17 mouse cellular contexts compared by ENCODE assay signal in the genomic region with DNA sequence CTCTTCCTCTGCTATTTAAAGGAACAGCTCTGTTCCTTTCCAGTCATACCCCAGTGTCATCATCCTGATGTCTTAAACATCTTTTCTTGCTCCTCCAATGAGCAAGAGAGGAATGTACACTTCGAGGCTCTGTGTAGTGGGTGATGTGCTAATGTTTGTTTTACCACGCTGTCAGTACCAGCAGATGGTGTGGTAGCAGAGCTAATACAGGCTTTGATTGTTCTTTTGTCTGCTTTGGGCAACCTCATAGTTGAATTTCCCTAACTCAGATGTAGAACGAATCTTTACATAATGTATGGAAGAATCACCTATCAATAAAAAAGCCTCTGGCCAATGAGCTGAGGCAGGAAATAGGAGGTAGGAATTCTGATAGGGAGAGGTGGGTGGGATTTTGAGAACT. TPM values are rescaled to one million over a fixed set of nuclear protein-coding genes. Genes with fewer than 3 reads are reported as not detected.
DNase-seq lines count a peak whose midpoint lies in the region; ATAC-seq and TF ChIP-seq lines count a peak whose summit lies in the region.
"Had no signal": no experiment of that assay in that cellular context is flagged by ENCODE, and none has a peak within 500 bp of the region (broad histone marks: within the 10 kb centered on the region; RNA-seq: fewer than 3 reads in every experiment).

No protein-coding gene starts in this region.

- ATAC-seq in erythroid progenitor cell, adult 5-6 weeks (replicated peaks; ENCODE audit: low FRiP score, poor library complexity, severe bottlenecking): no peak
- ATAC-seq: hindbrain, embryonic 16.5 days; intestine, embryonic 16.5 days; midbrain, embryonic 16.5 days had no signal

- no peak for TF ChIP-seq CTCF in brain, embryonic 14.5 days (IDR thresholded peaks at IDR 0.05; ENCODE audit: borderline replicate concordance, extremely low read depth, insufficient read depth, insufficient read length)

- no peak for TF ChIP-seq POLR2A in brain, embryonic 14.5 days (IDR thresholded peaks at IDR 0.05; ENCODE audit: borderline replicate concordance, extremely low read depth, insufficient read depth, insufficient read length, poor library complexity, severe bottlenecking)

- intact Hi-C loops in left cerebral cortex, postnatal 25 days (cut with DNase I): no loop called here

- peak; percentile 3 for DNase-seq in embryo, embryonic 10.5 days (ENCODE audit: low spot score)
- no peak for DNase-seq in embryo, embryonic 9.5 days (ENCODE audit: extremely low spot score)
- DNase-seq in frontal cortex, adult 2 months (ENCODE audit: extremely low spot score in 1 of 2, low spot score in 1 of 2): peak; percentile 30 to 39
- DNase-seq in frontal cortex, postnatal 10 days (ENCODE audit: low spot score in 2 of 2): no peak
- DNase-seq in left cerebral cortex, postnatal 25 days (ENCODE audit: low spot score in 2 of 2): peak; percentile 25 to 49
- DNase-seq in left cerebral cortex, adult 18-20 months (ENCODE audit: low spot score in 2 of 2): no peak
- DNase-seq in brain, embryonic 14.5 days (ENCODE audit: low read depth): peak; percentile 64
- DNase-seq: cerebellum, adult 9-10 months; gastrocnemius, postnatal 14 days; liver, embryonic 13.5 days had no signal

RNA-seq across cellular contexts. Expression of a gene that starts 36.0 kb away (rescaled TPM):
- 0.92 and 1.0 TPM in 2 replicates for polyA plus RNA-seq in frontal cortex, adult 2 months (2012; rRNA removed)
- total RNA-seq in left cerebral cortex, postnatal 25 days (2021): 1 to 10 TPM; 1.5 to 1.6 TPM
- total RNA-seq in left cerebral cortex, adult 18-20 months (2021): 1 to 10 TPM; 1.2 to 1.6 TPM
- 0.23 and 0.24 TPM in 2 replicates for polyA plus RNA-seq in brain, embryonic 14.5 days (2012; rRNA removed)
- total RNA-seq in erythroid progenitor cell, adult 5-6 weeks (2015; ENCODE audit: low replicate concordance): not detected in 2 replicates
- total RNA-seq in erythroid progenitor cell, adult 5-6 weeks (2017; ENCODE audit: low replicate concordance): not detected in 2 replicates
- total RNA-seq: hematopoietic stem cell, adult 5-6 weeks had no signal
- polyA plus RNA-seq: heart, postnatal 0 days; lung, embryonic 14.5 days had no signal

Comparison
In these comparisons a context has a peak if more than half of its experiments do, and no peak if none do; other contexts are left out.
1. DNase-seq: peak in embryo, embryonic 10.5 days (single experiment), frontal cortex, adult 2 months (2 of 2), left cerebral cortex, postnatal 25 days (2 of 2) and brain, embryonic 14.5 days (single experiment); none in embryo, embryonic 9.5 days (single experiment), frontal cortex, postnatal 10 days (0 of 2) and left cerebral cortex, adult 18-20 months (0 of 2).